Mouse (Mus musculus): ENCODE measurements at regions not wholly inside any gene's neighbourhood (a gene's known extent, or its start where the extent isn't known, plus 50 kb on each side); places are given as distances from the start of the nearest gene placed in this dataset.

- Histone ChIP-seq H3K27ac (replicated peaks; ENCODE audit: low read depth, low read length) (no peak overlapping the region), H3K9ac (replicated peaks; ENCODE audit: low read length) (no peak overlapping the region), H3K4me2 (ENCODE audit: low read depth, low read length) (no peak overlapping the region), H3K4me3 (ENCODE audit: low read depth, low read length) (no peak overlapping the region), H3K36me3 (replicated peaks; ENCODE audit: control insufficient read depth, insufficient read depth, low read depth, low read length) (no peaks in the 10 kb centered on the region), H3K9me3 (replicated peaks; ENCODE audit: control insufficient read depth, low read length) (no peaks in the 10 kb centered on the region), H3K4me1 (ENCODE audit: control insufficient read depth, insufficient read depth, low read length) (no peaks in the 10 kb centered on the region), H3K27me3 (ENCODE audit: control insufficient read depth, insufficient read depth, low read length) (no peaks in the 10 kb centered on the region)
- DNase-seq (ENCODE audit: low spot score), result no peak
- 90% methylated on average over 7 of the region's 7 CpGs for WGBS
- ATAC-seq (replicated peaks; ENCODE audit: insufficient number of reproducible peaks, low FRiP score, low TSS enrichment, low read depth), result no peak
These were observed 386.3 kb downstream of the Vgll3 start for GRCm38 (mm10) chr16:66201406-66201805.

Data from embryonic facial prominence, embryonic 11.5 days (tissue).